Mouse (Mus musculus): ENCODE data around the gene Tiparp.

DNA sequence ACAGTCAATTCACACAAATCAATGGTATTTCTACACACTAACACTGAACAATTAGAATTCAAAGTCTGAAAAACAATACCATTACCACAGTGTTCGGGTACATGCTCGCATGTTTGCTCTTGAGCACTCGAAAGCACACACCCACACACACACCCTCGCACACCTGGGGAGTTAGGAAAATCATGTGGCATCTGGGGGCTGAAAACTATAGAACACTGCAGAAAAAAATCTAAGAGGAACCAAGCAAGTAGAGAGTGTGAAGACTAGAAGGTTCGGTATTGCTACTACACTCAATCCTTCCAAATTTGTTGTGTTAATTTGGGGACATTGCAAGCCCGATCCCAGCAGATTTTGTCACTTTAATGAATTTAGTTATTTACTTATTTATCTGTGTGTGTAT, 64.6 kb downstream of the Tiparp start:
- no peak for TF ChIP-seq TCF12 (IDR thresholded peaks at IDR 0.05; ENCODE audit: insufficient read depth, poor library complexity, severe bottlenecking)
- TF ChIP-seq POLR2A (IDR thresholded peaks at IDR 0.05; ENCODE audit: insufficient read length, low read depth), result no peak
- no peak for TF ChIP-seq MAX (IDR thresholded peaks at IDR 0.05; ENCODE audit: low read depth)
- TF ChIP-seq MYOG (IDR thresholded peaks at IDR 0.05; ENCODE audit: control insufficient read depth in 1 of 3, insufficient read depth in 1 of 3, insufficient read length in 2 of 3, low read depth in 2 of 3), result no peak
- no peak for TF ChIP-seq POLR2AphosphoS2 (IDR thresholded peaks at IDR 0.05; ENCODE audit: insufficient read length, low read depth)
- TF ChIP-seq E2F4 (IDR thresholded peaks at IDR 0.05; ENCODE audit: insufficient read depth), result no peak
- TF ChIP-seq SRF (IDR thresholded peaks at IDR 0.05; ENCODE audit: control insufficient read depth, insufficient read length, low read depth), result no peak
- TF ChIP-seq USF1 (IDR thresholded peaks at IDR 0.05; ENCODE audit: low read depth), result no peak
- no peak for TF ChIP-seq MYOD1 (IDR thresholded peaks at IDR 0.05; ENCODE audit: control insufficient read depth in 1 of 3, insufficient read length in 2 of 3, low read depth in 2 of 3)

All from myocyte (in vitro differentiated cells).